In the genomic region with DNA sequence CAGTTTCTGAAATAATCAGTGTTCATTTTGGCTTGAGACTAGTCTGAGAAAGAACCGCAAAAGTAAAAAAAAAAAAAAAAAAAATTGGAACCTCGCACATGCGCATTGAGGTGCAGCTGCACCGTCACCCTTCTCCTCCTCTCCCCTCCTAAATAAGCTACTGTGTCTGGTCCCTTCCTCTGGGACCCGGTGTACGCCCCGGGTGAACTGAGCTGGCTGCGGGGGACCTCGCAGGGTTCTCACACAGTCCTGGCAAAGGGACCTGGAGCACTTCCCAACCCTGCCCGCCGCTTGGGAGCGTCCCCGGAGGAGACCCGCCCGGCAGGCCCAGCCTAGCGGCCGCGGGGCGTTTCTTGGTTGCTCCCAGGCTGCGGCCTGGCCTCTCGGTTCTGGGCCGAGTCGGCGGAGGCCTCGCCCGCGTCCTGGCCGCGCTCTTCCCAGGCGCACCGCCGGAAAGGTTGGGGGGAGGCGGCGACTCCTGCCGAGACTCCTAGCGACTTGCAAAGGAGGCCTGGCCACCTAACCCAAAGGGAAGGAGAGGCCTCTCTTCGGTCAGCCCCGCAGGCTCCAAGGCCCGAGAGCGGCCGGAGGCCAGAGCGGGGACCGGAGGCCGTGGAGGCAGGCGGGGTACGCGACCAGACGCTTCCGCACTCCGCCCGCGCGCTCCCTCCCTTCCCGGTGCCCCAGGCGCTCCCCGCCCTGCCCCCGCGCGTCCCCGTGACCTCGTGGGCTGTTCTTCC, we compare ENCODE assay signal across 8 mouse cellular contexts. TPM values are rescaled to one million over a fixed set of nuclear protein-coding genes. Genes with fewer than 3 reads are reported as not detected.
DNase-seq lines count a peak whose midpoint lies in the region; ATAC-seq lines count a peak whose summit lies in the region.

A gene (plus strand): TSS at position 162 of the 740 bp plus-strand sequence.

- peaks cover 7% of the 10 kb centered on the region for H3K4me1 ChIP-seq in hindbrain, embryonic 11.5 days (replicated peaks; ENCODE audit: control insufficient read depth, insufficient read depth, low read length)

- no peaks in the 10 kb centered on the region for H3K9me3 ChIP-seq in hindbrain, embryonic 11.5 days (ENCODE audit: control insufficient read depth, low read length)

- under 1% methylated on average over 47 of the region's 61 CpGs for WGBS in hindbrain, embryonic 11.5 days

- peak within 1 kb of the TSS; percentile 88 for H3K9ac ChIP-seq in hindbrain, embryonic 11.5 days (ENCODE audit: low read depth, low read length)

- no peaks in the 10 kb centered on the region for H3K36me3 ChIP-seq in hindbrain, embryonic 11.5 days (ENCODE audit: control insufficient read depth, insufficient read depth, low read length)

- DNase-seq in MEL-GATA-1-ER (ENCODE audit: extremely low read depth, low read depth): peak; percentile 47
- DNase-seq in cerebellum, adult 11-12 months: peak; percentile 85
- peak; percentile 33 to 53 for DNase-seq in frontal cortex, postnatal 10 days (ENCODE audit: low spot score in 2 of 2)
- DNase-seq in hindbrain, embryonic 11.5 days (ENCODE audit: low spot score): peak; percentile 84
- peak; percentile 58 to 80 for DNase-seq in layer of hippocampus, postnatal 14 days (ENCODE audit: low spot score in 2 of 2)
- DNase-seq in lung, postnatal 36 days: peak; percentile 70
- DNase-seq in retina, embryonic 14.5 days (ENCODE audit: low spot score): peak; percentile 81
- DNase-seq in urinary bladder, postnatal 14 days (ENCODE audit: low spot score): peak; percentile 67

- peak; percentile 79 for ATAC-seq in hindbrain, embryonic 11.5 days (ENCODE audit: low FRiP score)

- peak within 1 kb of the TSS; percentile 80 for H3K27ac ChIP-seq in hindbrain, embryonic 11.5 days (ENCODE audit: low read depth, low read length)

- peak within 1 kb of the TSS; percentile 98 for H3K4me2 ChIP-seq in hindbrain, embryonic 11.5 days (replicated peaks; ENCODE audit: low read depth, low read length)

- peak within 1 kb of the TSS; percentile 56 for H3K4me3 ChIP-seq in hindbrain, embryonic 11.5 days (ENCODE audit: low read depth, low read length)

- peaks cover 55% of the 10 kb centered on the region for H3K27me3 ChIP-seq in hindbrain, embryonic 11.5 days (ENCODE audit: control insufficient read depth, insufficient read depth, low read length)

RNA-seq across cellular contexts. Expression of the gene that starts here (rescaled TPM):
- 0.98 and 1.2 TPM in 2 replicates for polyA plus RNA-seq in hindbrain, embryonic 11.5 days (2014; fragmentation: Nextera tagmentation; extraction: Ambion mirVana)
- total RNA-seq in layer of hippocampus, postnatal 14 days (2021): 1 to 10 TPM; 1.8 to 1.9 TPM

Comparison
In these comparisons a context has a peak if more than half of its experiments do, and no peak if none do; other contexts are left out.
1. Peak in every context shown above with its lines: DNase-seq, ATAC-seq, H3K4me3 ChIP-seq and H3K27ac ChIP-seq.